Mouse (Mus musculus) embryonic facial prominence, embryonic 15.5 days (tissue): Measurements from ENCODE around the gene Papln. TPM values are rescaled to one million over a fixed set of nuclear protein-coding genes. Genes with fewer than 3 reads are reported as not detected.
A peak's percentile ranks its signal among the peaks of the same experiment; 100 is the strongest.

Experiments used
- ATAC-seq: fragments of 200-750 bp; cut with Nextera tagmentation; 2 replicates; pipeline ENCODE4 v1.8.0; 2017; ENCODE audit warnings: low read depth, moderate TSS enrichment; ENCODE audit not compliant: insufficient number of reproducible peaks, low FRiP score, low TSS enrichment
- H3K27ac ChIP-seq: fragments of 300-500 bp; sonication (generic); replicated peaks from 2 replicates; pipeline ENCODE4 v1.5.1; 2015; ENCODE audit warnings: mild to moderate bottlenecking, inconsistent platforms
- H3K27me3 ChIP-seq: fragments of 300-500 bp; sonication (generic); 2 replicates; pipeline ENCODE4 v1.6.1; 2015; ENCODE audit warnings: inconsistent platforms
- H3K36me3 ChIP-seq: fragments of 300-500 bp; sonication (generic); 2 replicates; pipeline ENCODE4 v1.6.1; 2015; ENCODE audit warnings: mild to moderate bottlenecking, inconsistent platforms
- H3K4me1 ChIP-seq: fragments of 300-500 bp; sonication (generic); 2 replicates; pipeline ENCODE4 v1.6.1; 2015; ENCODE audit warnings: inconsistent platforms
- H3K4me2 ChIP-seq: fragments of 300-500 bp; sonication (generic); replicated peaks from 2 replicates; pipeline ENCODE4 v1.6.1; 2015; ENCODE audit warnings: mild to moderate bottlenecking, inconsistent platforms
- H3K4me3 ChIP-seq: fragments of 300-500 bp; sonication (generic); replicated peaks from 2 replicates; pipeline ENCODE4 v1.5.1; 2015; ENCODE audit warnings: mild to moderate bottlenecking, inconsistent platforms
- H3K9ac ChIP-seq: fragments of 300-500 bp; sonication (generic); 2 replicates; pipeline ENCODE4 v1.6.1; 2015; ENCODE audit warnings: inconsistent platforms
- H3K9me3 ChIP-seq: fragments of 300-500 bp; sonication (generic); replicated peaks from 2 replicates; pipeline ENCODE4 v1.6.1; 2016; ENCODE audit warnings: inconsistent platforms
- WGBS: fragments of 180-500 bp; shearing (Covaris S2); methylation state at CpG from one replicate; pipeline ENCODE4 v1.1.7; 2015; 5-methylcytosine and 5-hydroxymethylcytosine counted together
- polyA plus RNA-seq: library from polyadenylated mRNA; unstranded; fragments of >200 nt; fragmentation: Nextera tagmentation; extraction: Ambion mirVana; gene quantifications from 2 replicates; pipeline ENCODE4 v1.2.1, GENCODE M21; 2015

Gene Papln
- polyA plus RNA-seq: 5.2 and 5.4 TPM in 2 replicates

- Histone ChIP-seq H3K27ac (peak within 1 kb of the TSS; percentile 80), H3K4me3 (peak within 1 kb of the TSS; percentile 40), H3K4me1 (peaks cover 47% of the 10 kb centered on the region), H3K9me3 (no peaks in the 10 kb centered on the region), H3K27me3 (no peaks in the 10 kb centered on the region), H3K4me2 (peak within 1 kb of the TSS; percentile 65), H3K9ac (peak within 1 kb of the TSS; percentile 21; the same call in 1 of the 2 replicates), H3K36me3 (no peaks in the 10 kb centered on the region)
- 8% methylated on average over 29 of the region's 31 CpGs for WGBS
- ATAC-seq: peak; percentile 16; the same call in 1 of the 2 replicates
These were observed at the start of gene Papln for GRCm38 (mm10) chr12:83763311-83764043. TSS of gene Papln (plus strand) at chr12:83763634.

DNA sequence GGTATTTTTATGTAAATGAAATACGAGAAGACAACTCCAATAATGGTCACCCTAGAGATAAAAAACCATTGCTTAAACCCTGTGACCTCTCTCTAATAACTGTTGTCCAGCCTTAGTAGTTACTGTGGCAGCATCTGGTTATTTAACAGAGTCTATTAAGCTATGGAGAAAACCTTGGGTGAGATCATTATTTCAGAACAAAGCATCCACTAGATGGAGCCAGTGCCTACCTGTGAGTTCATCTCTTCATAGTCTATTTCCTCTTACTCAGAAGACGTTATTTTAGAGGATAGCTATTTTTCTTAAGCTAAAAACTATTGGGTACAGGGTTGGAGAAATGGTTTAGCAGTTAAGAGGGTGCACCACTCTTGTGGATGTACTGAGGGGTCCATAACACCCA is 49.7 kb upstream of the Papln start:
- no peak overlapping the region for H3K4me3 ChIP-seq
- 42% methylated on average over 2 of the region's 2 CpGs for WGBS
- H3K4me1 ChIP-seq: no peaks in the 10 kb centered on the region
- no peaks in the 10 kb centered on the region for H3K9me3 ChIP-seq
- no peak for ATAC-seq
- H3K9ac ChIP-seq: no peak overlapping the region
- no peak overlapping the region for H3K27ac ChIP-seq
- H3K4me2 ChIP-seq: no peak overlapping the region
- no peaks in the 10 kb centered on the region for H3K27me3 ChIP-seq
- peaks cover 59% of the 10 kb centered on the region for H3K36me3 ChIP-seq

DNA sequence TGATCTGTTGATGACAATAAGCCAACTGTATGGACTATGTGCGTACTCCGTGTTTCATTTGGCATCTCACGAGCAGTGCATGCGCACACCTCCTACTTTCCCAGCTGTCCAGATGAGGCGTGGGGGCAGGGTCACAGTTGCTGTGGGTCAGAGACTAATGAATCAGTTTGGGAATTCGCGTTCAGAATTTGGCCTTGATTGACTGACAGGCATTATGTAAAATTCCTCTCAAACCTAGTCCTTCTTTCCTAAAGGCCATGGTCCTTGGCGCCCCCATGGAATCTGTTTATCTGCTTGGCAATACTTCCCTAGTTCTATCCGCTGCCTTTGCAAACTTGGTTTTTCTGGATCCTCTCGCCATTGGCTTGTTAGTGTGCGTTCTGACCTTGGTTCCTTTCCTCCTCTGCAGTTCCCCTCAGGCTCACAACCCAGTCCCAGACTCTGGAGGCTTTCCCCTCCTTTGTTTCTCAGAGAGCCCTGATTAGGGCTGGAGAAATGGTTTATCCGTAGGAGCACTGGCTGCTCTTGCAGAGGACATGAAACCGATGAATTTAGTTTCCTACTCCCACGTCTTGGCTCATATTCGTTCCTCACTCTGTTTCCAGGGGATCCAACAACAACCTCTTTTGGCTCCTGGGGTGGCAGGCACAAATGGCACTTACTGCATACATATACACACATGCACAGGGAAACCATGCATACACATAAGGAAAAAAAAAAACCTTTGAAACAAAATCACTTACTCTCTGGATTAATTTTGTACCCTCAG is 46.8 kb upstream of the Papln start:
- ATAC-seq: no peak
- H3K36me3 ChIP-seq: peaks cover 54% of the 10 kb centered on the region
- H3K9me3 ChIP-seq: no peaks in the 10 kb centered on the region
- H3K27ac ChIP-seq: no peak overlapping the region
- no peak overlapping the region for H3K4me2 ChIP-seq
- no peak overlapping the region for H3K9ac ChIP-seq
- H3K4me1 ChIP-seq: peaks cover 11% of the 10 kb centered on the region
- H3K27me3 ChIP-seq: no peaks in the 10 kb centered on the region
- WGBS: 85% methylated on average over 15 of the region's 15 CpGs
- H3K4me3 ChIP-seq: no peak overlapping the region

GRCm38 (mm10) chr12:83719431-83719830 is 44.0 kb upstream of the Papln start:
- Histone ChIP-seq H3K27me3 (no peaks in the 10 kb centered on the region), H3K9me3 (no peaks in the 10 kb centered on the region), H3K9ac (no peak overlapping the region), H3K27ac (no peak overlapping the region), H3K4me2 (no peak overlapping the region), H3K36me3 (peaks cover 52% of the 10 kb centered on the region), H3K4me1 (peaks cover 12% of the 10 kb centered on the region), H3K4me3 (no peak overlapping the region)
- 86% methylated on average over 1 of the region's 1 CpGs for WGBS
- no peak for ATAC-seq

- H3K4me2 ChIP-seq: 0 out of 2 replicates have a peak overlapping the region, but pooled peaks have one; percentile 26
- H3K9ac ChIP-seq: no peak overlapping the region
- peaks cover 53% of the 10 kb centered on the region for H3K36me3 ChIP-seq
- peak overlapping the region; percentile 88 for H3K27ac ChIP-seq
- 26% methylated on average over 6 of the region's 6 CpGs for WGBS
- peak; percentile 71 for ATAC-seq
- no peaks in the 10 kb centered on the region for H3K27me3 ChIP-seq
- H3K4me1 ChIP-seq: peaks cover 12% of the 10 kb centered on the region
- no peaks in the 10 kb centered on the region for H3K9me3 ChIP-seq
- H3K4me3 ChIP-seq: no peak overlapping the region
These were observed 42.2 kb upstream of the Papln start for GRCm38 (mm10) chr12:83721281-83721680.

- Histone ChIP-seq H3K9me3 (no peaks in the 10 kb centered on the region), H3K4me3 (no peak overlapping the region), H3K27ac (no peak overlapping the region), H3K9ac (no peak overlapping the region), H3K36me3 (peaks cover 44% of the 10 kb centered on the region), H3K4me1 (peaks cover 12% of the 10 kb centered on the region), H3K27me3 (no peaks in the 10 kb centered on the region), H3K4me2 (no peak overlapping the region)
- WGBS: 69% methylated on average over 3 of the region's 3 CpGs
- ATAC-seq: no peak
These were observed 40.4 kb upstream of the Papln start for GRCm38 (mm10) chr12:83723037-83723436.

DNA sequence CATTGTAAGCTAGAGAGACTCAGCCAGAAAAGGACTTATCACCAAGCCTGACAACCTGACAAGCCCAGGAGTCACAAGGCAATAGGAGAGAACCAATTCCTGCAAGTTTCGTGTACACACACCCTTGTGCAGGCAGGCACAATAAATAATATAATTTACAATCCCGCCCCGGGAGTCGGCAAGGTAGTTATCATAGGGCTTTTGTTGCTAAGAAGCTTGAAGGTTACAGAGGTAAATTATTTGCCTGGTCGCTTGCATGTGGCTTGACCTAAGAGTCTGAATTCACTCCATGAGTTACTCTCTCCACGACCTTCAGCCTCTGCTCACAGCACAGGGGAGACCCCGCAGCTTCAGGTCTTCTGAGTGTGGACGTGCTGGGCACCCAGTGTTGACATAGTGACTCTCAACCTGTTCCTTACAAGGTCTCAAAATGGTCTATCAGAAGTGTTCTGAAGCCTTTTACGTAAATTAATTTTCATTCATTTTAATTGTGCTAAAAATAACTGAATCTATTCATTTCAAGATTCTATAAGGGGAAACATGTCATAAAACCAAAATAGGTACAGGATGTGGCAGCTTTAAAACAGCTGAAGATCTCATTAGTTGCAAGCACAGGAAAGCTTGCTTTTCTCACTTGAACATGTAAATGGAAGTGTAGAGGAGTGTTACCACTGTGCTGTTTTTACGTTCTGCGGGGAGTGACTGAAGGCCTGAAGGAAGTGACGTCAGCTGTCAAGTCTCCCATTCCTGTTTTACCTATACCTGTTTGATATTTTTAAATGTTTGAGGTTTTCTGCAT is 36.7 kb upstream of the Papln start:
- no peak overlapping the region for H3K27ac ChIP-seq
- no peaks in the 10 kb centered on the region for H3K4me1 ChIP-seq
- no peak overlapping the region for H3K4me3 ChIP-seq
- peaks cover 74% of the 10 kb centered on the region for H3K36me3 ChIP-seq
- H3K4me2 ChIP-seq: no peak overlapping the region
- no peak overlapping the region for H3K9ac ChIP-seq
- no peaks in the 10 kb centered on the region for H3K9me3 ChIP-seq
- no peaks in the 10 kb centered on the region for H3K27me3 ChIP-seq
- ATAC-seq: no peak
- WGBS: 79% methylated on average over 12 of the region's 12 CpGs

GRCm38 (mm10) chr12:83732225-83732624 is 31.2 kb upstream of the Papln start:
- no peak overlapping the region for H3K27ac ChIP-seq
- peaks cover 85% of the 10 kb centered on the region for H3K36me3 ChIP-seq
- H3K9me3 ChIP-seq: no peaks in the 10 kb centered on the region
- no peak overlapping the region for H3K4me3 ChIP-seq
- H3K4me1 ChIP-seq: no peaks in the 10 kb centered on the region
- no peak for ATAC-seq
- no peaks in the 10 kb centered on the region for H3K27me3 ChIP-seq
- no peak overlapping the region for H3K4me2 ChIP-seq
- WGBS: 93% methylated on average over 5 of the region's 5 CpGs
- H3K9ac ChIP-seq: no peak overlapping the region

DNA sequence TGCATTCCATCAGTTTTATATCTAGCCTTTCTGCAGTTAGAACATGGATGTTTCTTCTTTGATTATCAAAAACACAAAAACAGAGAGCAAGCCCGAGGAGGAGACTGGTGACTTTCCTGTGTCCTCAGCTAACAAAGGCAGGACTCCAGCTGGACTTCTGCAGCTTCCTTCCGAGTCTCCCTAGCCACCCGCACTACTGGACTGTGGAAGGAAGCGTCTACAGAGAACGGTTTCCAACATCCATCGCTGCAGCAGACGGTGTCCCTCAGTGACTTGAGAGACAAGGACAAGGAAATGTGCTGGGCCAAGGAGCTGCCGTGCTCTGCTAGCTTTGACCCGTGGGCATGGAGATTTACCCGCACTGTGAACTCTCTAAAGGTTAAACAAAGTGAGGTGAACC is 29.4 kb upstream of the Papln start:
- H3K27me3 ChIP-seq: no peaks in the 10 kb centered on the region
- H3K9me3 ChIP-seq: no peaks in the 10 kb centered on the region
- H3K4me3 ChIP-seq: no peak overlapping the region
- H3K4me2 ChIP-seq: no peak overlapping the region
- no peak overlapping the region for H3K9ac ChIP-seq
- no peak overlapping the region for H3K27ac ChIP-seq
- peaks cover 74% of the 10 kb centered on the region for H3K36me3 ChIP-seq
- 89% methylated on average over 10 of the region's 10 CpGs for WGBS
- H3K4me1 ChIP-seq: no peaks in the 10 kb centered on the region
- no peak for ATAC-seq

DNA sequence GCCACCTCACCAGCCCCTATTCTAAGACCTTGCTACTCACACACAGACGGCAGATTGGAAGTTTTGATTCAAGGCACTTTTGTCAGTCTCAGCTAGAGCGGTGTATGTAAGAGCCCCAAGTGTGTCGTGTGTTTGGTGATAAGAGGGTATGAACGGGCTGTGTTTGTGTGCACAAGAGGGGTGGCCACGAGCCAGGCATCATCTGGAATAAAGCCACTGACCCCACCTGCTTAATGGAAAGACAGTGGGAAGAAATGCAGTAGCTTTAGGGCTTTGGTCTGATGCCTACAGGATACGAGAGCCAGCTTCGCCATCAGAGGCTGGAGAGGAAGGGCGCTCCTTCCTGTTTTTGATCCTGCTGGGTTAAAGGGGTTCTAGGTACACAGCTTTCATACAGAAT is 27.2 kb upstream of the Papln start:
- WGBS: 86% methylated on average over 8 of the region's 8 CpGs
- Histone ChIP-seq H3K4me3 (no peak overlapping the region), H3K4me2 (no peak overlapping the region), H3K4me1 (no peaks in the 10 kb centered on the region), H3K9ac (no peak overlapping the region), H3K36me3 (peaks cover 56% of the 10 kb centered on the region), H3K27me3 (no peaks in the 10 kb centered on the region), H3K9me3 (no peaks in the 10 kb centered on the region), H3K27ac (no peak overlapping the region)
- ATAC-seq: no peak; the same call in 1 of the 2 replicates

DNA sequence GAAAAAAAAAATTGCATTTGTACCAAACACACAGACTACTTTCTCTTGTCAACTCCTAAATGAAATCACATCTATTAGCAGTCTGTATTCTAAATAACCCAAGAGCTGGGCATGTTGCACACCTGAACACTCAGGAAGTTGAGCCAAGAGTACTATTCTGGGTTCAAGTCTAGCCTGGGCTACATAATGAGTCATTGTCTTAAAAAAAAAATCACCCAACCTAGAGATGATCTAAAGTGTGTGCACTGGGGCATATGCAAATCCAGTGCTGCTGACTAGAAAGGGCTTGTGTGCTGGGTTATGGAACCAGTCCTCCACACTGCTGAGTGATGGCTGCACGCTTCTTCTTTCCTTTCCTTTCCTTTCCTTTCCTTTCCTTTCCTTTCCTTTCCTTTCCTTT is 24.8 kb upstream of the Papln start:
- no peaks in the 10 kb centered on the region for H3K9me3 ChIP-seq
- no peak overlapping the region for H3K4me2 ChIP-seq
- H3K9ac ChIP-seq: no peak overlapping the region
- no peaks in the 10 kb centered on the region for H3K4me1 ChIP-seq
- no peak overlapping the region for H3K4me3 ChIP-seq
- 88% methylated on average over 1 of the region's 1 CpGs for WGBS
- peaks cover 33% of the 10 kb centered on the region for H3K36me3 ChIP-seq
- no peak overlapping the region for H3K27ac ChIP-seq
- no peaks in the 10 kb centered on the region for H3K27me3 ChIP-seq
- ATAC-seq: no peak
